Mouse (Mus musculus) megakaryocyte-erythroid progenitor cell, adult 5-6 weeks (primary cell): ENCODE results near the gene Samd7. TPM values are rescaled to one million over a fixed set of nuclear protein-coding genes. Genes with fewer than 3 reads are reported as not detected.

ENCODE experiments used
- total RNA-seq, 2 experiments: library from RNA; stranded (forward) in 1 of 2; stranded (reverse) in 1 of 2; fragments of 200-1000, 215-1000 nt in 1 of 2; fragments of >200 nt in 1 of 2; fragmentation: Nextera tagmentation in 1 of 2; gene quantifications; 2 replicates each; pipeline ENCODE4 v1.2.3; 2014 to 2017

Samd7 gene
- total RNA-seq, 2 experiments from 2014 or later, result not detected

Other genes with a start within 250 kb of the Samd7 start
- gene Mecom, start 198.3 kb upstream of the Samd7 start, total RNA-seq (2014; fragmentation: Nextera tagmentation), result 1.5 TPM in 1 of 2 replicates, not detected in the other
- 6.5 and 8.8 TPM in 2 replicates for gene Mecom, start 198.3 kb upstream of the Samd7 start, total RNA-seq (2017)
- not detected in 2 replicates for gene Actrt3, start 146.4 kb upstream of the Samd7 start, total RNA-seq (2014; fragmentation: Nextera tagmentation)
- not detected in 2 replicates for gene Actrt3, start 146.4 kb upstream of the Samd7 start, total RNA-seq (2017)
- gene Mynn, start 144.2 kb upstream of the Samd7 start, total RNA-seq (2014; fragmentation: Nextera tagmentation), result 20.2 and 21.1 TPM in 2 replicates
- gene Mynn, start 144.2 kb upstream of the Samd7 start, total RNA-seq (2017), result 20.9 and 35.4 TPM in 2 replicates
- not detected in 2 replicates for gene Lrriq4, start 101.8 kb upstream of the Samd7 start, total RNA-seq (2014; fragmentation: Nextera tagmentation)
- gene Lrriq4, start 101.8 kb upstream of the Samd7 start, total RNA-seq (2017), result not detected in 2 replicates
- not detected in 2 replicates for gene Lrrc34, start 98.4 kb upstream of the Samd7 start, total RNA-seq (2014; fragmentation: Nextera tagmentation)
- not detected in 2 replicates for gene Lrrc34, start 98.4 kb upstream of the Samd7 start, total RNA-seq (2017)
- gene Lrrc31, start 46.5 kb upstream of the Samd7 start, total RNA-seq (2014; fragmentation: Nextera tagmentation), result not detected in 2 replicates
- not detected in 2 replicates for gene Lrrc31, start 46.5 kb upstream of the Samd7 start, total RNA-seq (2017)
- gene Sec62, start 46.6 kb downstream of the Samd7 start, total RNA-seq (2014; fragmentation: Nextera tagmentation), result 47.4 and 51.2 TPM in 2 replicates
- 72.7 and 101 TPM in 2 replicates for gene Sec62, start 46.6 kb downstream of the Samd7 start, total RNA-seq (2017)
- 1.2 TPM in 1 of 2 replicates, not detected in the other for gene Gpr160, start 109.7 kb downstream of the Samd7 start, total RNA-seq (2014; fragmentation: Nextera tagmentation)
- gene Gpr160, start 109.7 kb downstream of the Samd7 start, total RNA-seq (2017), result 0.11 and 0.47 TPM in 2 replicates
- 30.5 and 33.7 TPM in 2 replicates for gene Phc3, start 223.1 kb downstream of the Samd7 start, total RNA-seq (2014; fragmentation: Nextera tagmentation)
- gene Phc3, start 223.1 kb downstream of the Samd7 start, total RNA-seq (2017), result 12.8 and 22.3 TPM in 2 replicates
- 8.6 and 17.0 TPM in 2 replicates for gene Prkci, start 249.5 kb downstream of the Samd7 start, total RNA-seq (2014; fragmentation: Nextera tagmentation)
- gene Prkci, start 249.5 kb downstream of the Samd7 start, total RNA-seq (2017), result 5.7 and 6.8 TPM in 2 replicates